Mouse (Mus musculus): ENCODE data around the gene Bub1. TPM values are rescaled to one million over a fixed set of nuclear protein-coding genes. Genes with fewer than 3 reads are reported as not detected.

Bub1 gene
- polyA plus RNA-seq, 1 experiment from 2014 or later: 35.5 TPM

- H3K36me3 ChIP-seq (ENCODE audit: control insufficient read depth, insufficient read depth, low read length): no peaks in the 10 kb centered on the region
- no peaks in the 10 kb centered on the region for H3K27me3 ChIP-seq (ENCODE audit: control insufficient read depth, insufficient read depth, low read length)
- ATAC-seq (ENCODE audit: insufficient read depth, low FRiP score, low TSS enrichment) (no peak), DNase-seq (ENCODE audit: low spot score) (no peak)
- no peak overlapping the region for H3K9ac ChIP-seq (ENCODE audit: low read length)
- H3K4me2 ChIP-seq (ENCODE audit: low read depth): no peak overlapping the region
- H3K4me1 ChIP-seq (ENCODE audit: control insufficient read depth, insufficient read depth, low read length): no peaks in the 10 kb centered on the region
- no peaks in the 10 kb centered on the region for H3K9me3 ChIP-seq (ENCODE audit: control insufficient read depth, low read length)
- 73% methylated on average over 10 of the region's 10 CpGs for WGBS
- no peak overlapping the region for H3K4me3 ChIP-seq (ENCODE audit: low read depth, low read length)
- no peak overlapping the region for H3K27ac ChIP-seq (ENCODE audit: low read depth, low read length)
Measured at GRCm38 (mm10) chr2:127760429-127761000, 71.2 kb downstream of the Bub1 start.

DNA sequence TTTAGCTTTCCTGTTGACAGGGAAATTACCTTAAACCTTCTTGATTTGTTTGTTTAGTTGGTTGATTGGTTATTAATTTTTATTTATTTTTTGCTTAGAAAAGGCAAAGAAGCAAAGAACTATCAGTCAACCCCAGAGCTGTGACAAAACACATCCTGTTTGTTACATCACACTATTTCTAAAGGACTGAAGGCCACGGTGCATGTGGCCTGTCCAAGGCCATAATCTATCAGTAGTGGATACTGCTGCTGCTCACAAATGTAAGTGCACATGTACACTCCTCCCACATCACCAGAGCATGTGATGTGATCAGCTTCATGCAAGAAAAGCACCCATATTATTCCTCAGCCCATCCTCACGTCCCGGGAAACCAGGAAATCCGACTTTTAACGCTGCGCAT lies 71.7 kb downstream of the Bub1 start:
- Histone ChIP-seq H3K4me2 (ENCODE audit: low read depth) (no peak overlapping the region), H3K9ac (ENCODE audit: low read length) (no peak overlapping the region), H3K9me3 (ENCODE audit: control insufficient read depth, low read length) (no peaks in the 10 kb centered on the region), H3K4me3 (ENCODE audit: low read depth, low read length) (no peak overlapping the region), H3K27me3 (ENCODE audit: control insufficient read depth, insufficient read depth, low read length) (no peaks in the 10 kb centered on the region), H3K4me1 (ENCODE audit: control insufficient read depth, insufficient read depth, low read length) (no peaks in the 10 kb centered on the region), H3K27ac (ENCODE audit: low read depth, low read length) (no peak overlapping the region), H3K36me3 (ENCODE audit: control insufficient read depth, insufficient read depth, low read length) (no peaks in the 10 kb centered on the region)
- no peak for ATAC-seq (ENCODE audit: insufficient read depth, low FRiP score, low TSS enrichment)
- no peak for DNase-seq (ENCODE audit: low spot score)
- WGBS: 89% methylated on average over 6 of the region's 6 CpGs

GRCm38 (mm10) chr2:127759157-127759880 lies 72.3 kb downstream of the Bub1 start:
- Histone ChIP-seq H3K4me2 (ENCODE audit: low read depth) (no peak overlapping the region), H3K27me3 (ENCODE audit: control insufficient read depth, insufficient read depth, low read length) (no peaks in the 10 kb centered on the region), H3K9ac (ENCODE audit: low read length) (no peak overlapping the region), H3K9me3 (ENCODE audit: control insufficient read depth, low read length) (no peaks in the 10 kb centered on the region), H3K4me1 (ENCODE audit: control insufficient read depth, insufficient read depth, low read length) (no peaks in the 10 kb centered on the region), H3K36me3 (ENCODE audit: control insufficient read depth, insufficient read depth, low read length) (no peaks in the 10 kb centered on the region), H3K27ac (ENCODE audit: low read depth, low read length) (no peak overlapping the region), H3K4me3 (ENCODE audit: low read depth, low read length) (no peak overlapping the region)
- 90% methylated on average over 5 of the region's 5 CpGs for WGBS
- no peak for ATAC-seq (ENCODE audit: insufficient read depth, low FRiP score, low TSS enrichment)
- no peak for DNase-seq (ENCODE audit: low spot score)

GRCm38 (mm10) chr2:127757171-127757570 lies 74.5 kb downstream of the Bub1 start:
- no peaks in the 10 kb centered on the region for H3K9me3 ChIP-seq (ENCODE audit: control insufficient read depth, low read length)
- H3K27me3 ChIP-seq (ENCODE audit: control insufficient read depth, insufficient read depth, low read length): no peaks in the 10 kb centered on the region
- DNase-seq (ENCODE audit: low spot score) (no peak), ATAC-seq (ENCODE audit: insufficient read depth, low FRiP score, low TSS enrichment) (no peak)
- WGBS: 31% methylated on average over 8 of the region's 8 CpGs
- 0 out of 2 replicates have a peak overlapping the region, but pooled peaks have one; percentile 6 for H3K27ac ChIP-seq (ENCODE audit: low read depth, low read length)
- no peak overlapping the region for H3K9ac ChIP-seq (ENCODE audit: low read length)
- H3K4me1 ChIP-seq (ENCODE audit: control insufficient read depth, insufficient read depth, low read length): no peaks in the 10 kb centered on the region
- no peak overlapping the region for H3K4me3 ChIP-seq (ENCODE audit: low read depth, low read length)
- no peaks in the 10 kb centered on the region for H3K36me3 ChIP-seq (ENCODE audit: control insufficient read depth, insufficient read depth, low read length)
- H3K4me2 ChIP-seq (ENCODE audit: low read depth): no peak overlapping the region

DNA sequence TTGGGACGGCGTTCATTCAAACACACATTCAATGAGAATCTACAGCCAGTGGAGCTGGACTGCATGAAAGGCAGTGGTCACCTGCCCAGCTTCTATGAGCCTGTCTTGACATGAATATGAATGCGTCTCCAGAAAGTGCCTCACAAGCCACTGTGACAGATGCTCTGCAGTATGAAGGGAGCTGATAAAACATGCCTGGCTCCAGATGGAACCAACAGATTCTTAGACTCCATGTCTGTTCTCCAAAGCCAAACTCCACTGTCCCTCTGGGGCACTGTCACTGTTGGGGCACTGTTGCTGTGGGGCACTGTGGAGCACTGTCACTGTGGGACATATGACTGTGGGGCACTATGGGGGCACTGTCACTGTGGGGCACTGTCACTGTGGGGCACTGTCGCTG lies 77.6 kb downstream of the Bub1 start:
- Histone ChIP-seq H3K4me3 (ENCODE audit: low read depth, low read length) (no peak overlapping the region), H3K9ac (ENCODE audit: low read length) (no peak overlapping the region), H3K4me1 (ENCODE audit: control insufficient read depth, insufficient read depth, low read length) (no peaks in the 10 kb centered on the region), H3K4me2 (ENCODE audit: low read depth) (no peak overlapping the region), H3K27me3 (ENCODE audit: control insufficient read depth, insufficient read depth, low read length) (no peaks in the 10 kb centered on the region), H3K27ac (ENCODE audit: low read depth, low read length) (no peak overlapping the region), H3K9me3 (ENCODE audit: control insufficient read depth, low read length) (no peaks in the 10 kb centered on the region), H3K36me3 (ENCODE audit: control insufficient read depth, insufficient read depth, low read length) (no peaks in the 10 kb centered on the region)
- WGBS: 92% methylated on average over 4 of the region's 4 CpGs
- ATAC-seq (ENCODE audit: insufficient read depth, low FRiP score, low TSS enrichment): no peak
- no peak for DNase-seq (ENCODE audit: low spot score)

GRCm38 (mm10) chr2:127751849-127752610 lies 79.6 kb downstream of the Bub1 start:
- Histone ChIP-seq H3K4me1 (ENCODE audit: control insufficient read depth, insufficient read depth, low read length) (no peaks in the 10 kb centered on the region), H3K4me3 (ENCODE audit: low read depth, low read length) (no peak overlapping the region), H3K36me3 (ENCODE audit: control insufficient read depth, insufficient read depth, low read length) (no peaks in the 10 kb centered on the region), H3K9me3 (ENCODE audit: control insufficient read depth, low read length) (no peaks in the 10 kb centered on the region), H3K27ac (ENCODE audit: low read depth, low read length) (no peak overlapping the region), H3K9ac (ENCODE audit: low read length) (no peak overlapping the region), H3K4me2 (ENCODE audit: low read depth) (no peak overlapping the region), H3K27me3 (ENCODE audit: control insufficient read depth, insufficient read depth, low read length) (no peaks in the 10 kb centered on the region)
- ATAC-seq (ENCODE audit: insufficient read depth, low FRiP score, low TSS enrichment): no peak
- 78% methylated on average over 11 of the region's 11 CpGs for WGBS
- DNase-seq (ENCODE audit: low spot score): no peak

Other genes with a start within 250 kb of the Bub1 start
- gene Zfp661, start 244.8 kb downstream of the Bub1 start, polyA plus RNA-seq (2014; fragmentation: Nextera tagmentation; extraction: Ambion mirVana): 8.7 and 9.8 TPM in 2 replicates
- 149 and 154 TPM in 2 replicates for gene Mrps5, start 244.6 kb downstream of the Bub1 start, polyA plus RNA-seq (2014; fragmentation: Nextera tagmentation; extraction: Ambion mirVana)
- gene Mal, start 175.2 kb downstream of the Bub1 start, polyA plus RNA-seq (2014; fragmentation: Nextera tagmentation; extraction: Ambion mirVana): 1.1 and 1.2 TPM in 2 replicates
- 2.0 and 2.2 TPM in 2 replicates for gene Mall, start 101.9 kb downstream of the Bub1 start, polyA plus RNA-seq (2014; fragmentation: Nextera tagmentation; extraction: Ambion mirVana)
- gene Nphp1, start 43.0 kb downstream of the Bub1 start, polyA plus RNA-seq (2014; fragmentation: Nextera tagmentation; extraction: Ambion mirVana): 23.2 and 25.6 TPM in 2 replicates
- gene Mtln, start 39.4 kb downstream of the Bub1 start, polyA plus RNA-seq (2014; fragmentation: Nextera tagmentation; extraction: Ambion mirVana): 25.2 and 25.7 TPM in 2 replicates
- gene Acoxl, start 7.0 kb upstream of the Bub1 start, polyA plus RNA-seq (2014; fragmentation: Nextera tagmentation; extraction: Ambion mirVana): 0.09 TPM in 1 of 2 replicates, not detected in the other